Mouse (Mus musculus) neutrophil, adult 65 days (primary cell): ENCODE measurements around the gene Zfp758. TPM values are rescaled to one million over a fixed set of nuclear protein-coding genes. Genes with fewer than 3 reads are reported as not detected.

Source experiments
- total RNA-seq: library from RNA; stranded (reverse); gene quantifications from 2 replicates; pipeline ENCODE4 v1.2.4, GENCODE M21; 2023

Zfp758 gene
- 7.5 and 8.0 TPM in 2 replicates for total RNA-seq

DNA sequence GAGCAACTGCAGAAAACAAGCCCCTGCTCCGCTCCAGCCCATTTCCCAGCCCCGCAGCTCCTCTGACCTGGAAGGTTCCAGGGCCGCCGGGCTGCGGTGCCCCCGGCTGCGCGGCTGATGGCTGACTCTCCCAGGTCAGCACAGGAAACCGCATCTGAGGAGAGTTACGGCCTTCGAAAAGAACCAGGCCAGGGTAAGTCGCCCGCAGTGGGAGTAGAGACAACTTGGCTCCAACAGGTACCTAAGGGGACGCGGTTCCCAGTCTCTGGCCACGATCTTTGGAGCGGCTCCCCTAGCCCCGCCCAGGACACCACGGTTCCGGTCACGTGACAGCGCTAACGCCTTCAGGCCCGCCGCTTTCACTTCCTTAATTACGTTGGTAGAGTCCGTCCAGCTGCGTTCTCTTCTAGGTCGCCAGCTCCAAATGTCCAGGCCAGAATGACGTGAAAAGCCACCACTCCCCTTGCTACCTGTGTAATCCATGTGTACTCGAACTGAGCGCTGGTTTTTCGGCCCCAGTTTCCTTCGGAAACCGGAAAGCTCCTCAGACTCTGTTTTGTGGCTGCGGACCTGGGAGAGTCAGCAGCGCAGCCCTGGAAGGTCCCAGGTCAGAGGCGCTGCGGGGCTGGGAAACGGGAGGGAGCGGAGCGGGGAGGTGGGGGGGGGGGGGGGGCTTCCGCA is at the start of gene Zfp758, which contains the start of gene Zfp944:
Zfp758 (plus strand) TSS at position 353 of the 681 bp plus-strand sequence.
Zfp944 (minus strand) TSS at position 300 of the 681 bp plus-strand sequence.

GRCm38 (mm10) chr17:22314730-22315226 is 46.5 kb upstream of the Zfp758 start, which contains the start of gene CT030661.1:
Gene CT030661.1 (minus strand): TSS chr17:22314837.

GRCm38 (mm10) chr17:22423952-22424617 is 62.8 kb downstream of the Zfp758 start, which contains the start of gene Zfp946:
Gene Zfp946 (plus strand): TSS chr17:22424222.

Other genes starting within 250 kb of the Zfp758 start
- gene Zfp947, start 195.3 kb upstream of the Zfp758 start, total RNA-seq, result 0.36 and 0.47 TPM in 2 replicates
- gene Zfp994, start 135.8 kb upstream of the Zfp758 start, total RNA-seq, result 1.2 and 1.9 TPM in 2 replicates
- 6.5 and 6.9 TPM in 2 replicates for gene CT030661.1, start 46.6 kb upstream of the Zfp758 start, total RNA-seq
- gene Zfp944, start 53 bp upstream of the Zfp758 start, total RNA-seq, result 12.4 and 12.8 TPM in 2 replicates
- gene Zfp946, start 62.8 kb downstream of the Zfp758 start, total RNA-seq, result 1.1 and 1.2 TPM in 2 replicates
- gene Vmn2r111, start 212.0 kb downstream of the Zfp758 start, total RNA-seq, result not detected in 2 replicates
- not detected in 2 replicates for gene Vmn2r112, start 239.5 kb downstream of the Zfp758 start, total RNA-seq